Mouse (Mus musculus): Measurements from ENCODE around the gene Htra3. TPM values are rescaled to one million over a fixed set of nuclear protein-coding genes. Genes with fewer than 3 reads are reported as not detected.
A peak's percentile ranks its signal among the peaks of the same experiment; 100 is the strongest.

The Htra3 gene
- polyA plus RNA-seq, 1 experiment from 2014 or later = 6.8 TPM

- no peaks in the 10 kb centered on the region for H3K9me3 ChIP-seq (replicated peaks)
- 0 out of 2 replicates have a peak, but pooled peaks have one; percentile 8 for ATAC-seq
- no peak overlapping the region for H3K9ac ChIP-seq
- WGBS = 26% methylated on average over 11 of the region's 11 CpGs
- no peaks in the 10 kb centered on the region for H3K27me3 ChIP-seq
- H3K4me2 ChIP-seq = no peak overlapping the region
- 0 out of 2 replicates have a peak, but pooled peaks cover 6% of the 10 kb centered on the region for H3K4me1 ChIP-seq
- H3K4me3 ChIP-seq = no peak overlapping the region
- no peak overlapping the region for H3K27ac ChIP-seq
- H3K36me3 ChIP-seq (ENCODE audit: poor library complexity, severe bottlenecking) = no peaks in the 10 kb centered on the region
Observed at GRCm38 (mm10) chr5:35669747-35670411, 9.7 kb downstream of the Htra3 start.

- Histone ChIP-seq H3K4me3 (no peak overlapping the region), H3K4me1 (no peaks in the 10 kb centered on the region), H3K27me3 (no peaks in the 10 kb centered on the region), H3K4me2 (no peak overlapping the region), H3K36me3 (ENCODE audit: poor library complexity, severe bottlenecking) (no peaks in the 10 kb centered on the region), H3K27ac (no peak overlapping the region), H3K9me3 (replicated peaks) (no peaks in the 10 kb centered on the region), H3K9ac (no peak overlapping the region)
- ATAC-seq = no peak
- WGBS = 92% methylated on average over 7 of the region's 7 CpGs
Observed at GRCm38 (mm10) chr5:35666152-35666551, 13.4 kb downstream of the Htra3 start.

GRCm38 (mm10) chr5:35662021-35662545 lies 17.5 kb downstream of the Htra3 start:
- Histone ChIP-seq H3K9ac (no peak overlapping the region), H3K9me3 (replicated peaks) (no peaks in the 10 kb centered on the region), H3K27ac (no peak overlapping the region), H3K36me3 (ENCODE audit: poor library complexity, severe bottlenecking) (no peaks in the 10 kb centered on the region), H3K4me3 (no peak overlapping the region), H3K4me2 (no peak overlapping the region), H3K4me1 (no peaks in the 10 kb centered on the region), H3K27me3 (no peaks in the 10 kb centered on the region)
- ATAC-seq = no peak
- WGBS = 87% methylated on average over 9 of the region's 9 CpGs

GRCm38 (mm10) chr5:35661210-35661609 lies 18.4 kb downstream of the Htra3 start:
- 79% methylated on average over 6 of the region's 6 CpGs for WGBS
- H3K36me3 ChIP-seq (ENCODE audit: poor library complexity, severe bottlenecking) = no peaks in the 10 kb centered on the region
- no peak for ATAC-seq

GRCm38 (mm10) chr5:35659503-35659902 lies 20.1 kb downstream of the Htra3 start:
- H3K9me3 ChIP-seq (replicated peaks) = no peaks in the 10 kb centered on the region
- H3K27me3 ChIP-seq = no peaks in the 10 kb centered on the region
- no peak for ATAC-seq
- H3K4me1 ChIP-seq = no peaks in the 10 kb centered on the region
- no peaks in the 10 kb centered on the region for H3K36me3 ChIP-seq (ENCODE audit: poor library complexity, severe bottlenecking)
- no peak overlapping the region for H3K9ac ChIP-seq
- no peak overlapping the region for H3K4me2 ChIP-seq
- 64% methylated on average over 3 of the region's 3 CpGs for WGBS
- no peak overlapping the region for H3K4me3 ChIP-seq
- H3K27ac ChIP-seq = no peak overlapping the region

More at GRCm38 (mm10) chr5:35661210-35661609, 18.4 kb downstream of the Htra3 start:
- Histone ChIP-seq H3K4me1 (no peaks in the 10 kb centered on the region), H3K9me3 (replicated peaks) (no peaks in the 10 kb centered on the region), H3K27me3 (no peaks in the 10 kb centered on the region), H3K27ac (no peak overlapping the region), H3K9ac (no peak overlapping the region), H3K4me3 (no peak overlapping the region), H3K4me2 (no peak overlapping the region)

- 86% methylated on average over 10 of the region's 10 CpGs for WGBS
- Histone ChIP-seq H3K4me2 (no peak overlapping the region), H3K9me3 (replicated peaks) (no peaks in the 10 kb centered on the region), H3K27me3 (no peaks in the 10 kb centered on the region), H3K4me1 (no peaks in the 10 kb centered on the region), H3K9ac (no peak overlapping the region), H3K27ac (no peak overlapping the region), H3K36me3 (ENCODE audit: poor library complexity, severe bottlenecking) (no peaks in the 10 kb centered on the region), H3K4me3 (no peak overlapping the region)
- ATAC-seq = no peak
Observed at GRCm38 (mm10) chr5:35655753-35656485, 23.7 kb downstream of the Htra3 start.

GRCm38 (mm10) chr5:35653743-35654395 lies 25.7 kb downstream of the Htra3 start:
- Histone ChIP-seq H3K9me3 (replicated peaks) (no peaks in the 10 kb centered on the region), H3K4me2 (no peak overlapping the region), H3K4me3 (no peak overlapping the region), H3K4me1 (no peaks in the 10 kb centered on the region), H3K36me3 (ENCODE audit: poor library complexity, severe bottlenecking) (no peaks in the 10 kb centered on the region), H3K9ac (no peak overlapping the region), H3K27ac (no peak overlapping the region), H3K27me3 (no peaks in the 10 kb centered on the region)
- 86% methylated on average over 9 of the region's 9 CpGs for WGBS
- ATAC-seq = no peak

- H3K27ac ChIP-seq = no peak overlapping the region
- no peaks in the 10 kb centered on the region for H3K36me3 ChIP-seq (ENCODE audit: poor library complexity, severe bottlenecking)
- WGBS = 88% methylated on average over 13 of the region's 13 CpGs
- no peak overlapping the region for H3K9ac ChIP-seq
- H3K4me2 ChIP-seq = no peak overlapping the region
- no peak overlapping the region for H3K4me3 ChIP-seq
- no peaks in the 10 kb centered on the region for H3K4me1 ChIP-seq
- H3K9me3 ChIP-seq (replicated peaks) = no peaks in the 10 kb centered on the region
- no peaks in the 10 kb centered on the region for H3K27me3 ChIP-seq
- ATAC-seq = no peak
Observed at GRCm38 (mm10) chr5:35652872-35653271, 26.7 kb downstream of the Htra3 start.

- H3K27ac ChIP-seq = no peak overlapping the region
- no peak for ATAC-seq
Observed at GRCm38 (mm10) chr5:35652319-35652718, 27.3 kb downstream of the Htra3 start.

GRCm38 (mm10) chr5:35648230-35648629 lies 31.4 kb downstream of the Htra3 start:
- no peak overlapping the region for H3K4me2 ChIP-seq
- 67% methylated on average over 2 of the region's 2 CpGs for WGBS
- H3K4me3 ChIP-seq = no peak overlapping the region
- H3K27me3 ChIP-seq = no peaks in the 10 kb centered on the region
- ATAC-seq = no peak
- no peaks in the 10 kb centered on the region for H3K4me1 ChIP-seq
- H3K9me3 ChIP-seq (replicated peaks) = no peaks in the 10 kb centered on the region
- no peaks in the 10 kb centered on the region for H3K36me3 ChIP-seq (ENCODE audit: poor library complexity, severe bottlenecking)
- no peak overlapping the region for H3K27ac ChIP-seq
- no peak overlapping the region for H3K9ac ChIP-seq

More at GRCm38 (mm10) chr5:35652319-35652718, 27.3 kb downstream of the Htra3 start:
- no peaks in the 10 kb centered on the region for H3K36me3 ChIP-seq (ENCODE audit: poor library complexity, severe bottlenecking)
- 90% methylated on average over 3 of the region's 3 CpGs for WGBS
- H3K9me3 ChIP-seq (replicated peaks) = no peaks in the 10 kb centered on the region
- H3K4me3 ChIP-seq = no peak overlapping the region
- H3K4me2 ChIP-seq = no peak overlapping the region
- H3K4me1 ChIP-seq = no peaks in the 10 kb centered on the region
- H3K9ac ChIP-seq = no peak overlapping the region
- no peaks in the 10 kb centered on the region for H3K27me3 ChIP-seq

GRCm38 (mm10) chr5:35647562-35647961 lies 32.0 kb downstream of the Htra3 start:
- H3K9me3 ChIP-seq (replicated peaks) = no peaks in the 10 kb centered on the region
- H3K27ac ChIP-seq = no peak overlapping the region
- no peaks in the 10 kb centered on the region for H3K4me1 ChIP-seq
- ATAC-seq = no peak
- no peaks in the 10 kb centered on the region for H3K36me3 ChIP-seq (ENCODE audit: poor library complexity, severe bottlenecking)
- no peak overlapping the region for H3K4me3 ChIP-seq
- H3K4me2 ChIP-seq = no peak overlapping the region
- 84% methylated on average over 4 of the region's 4 CpGs for WGBS
- H3K27me3 ChIP-seq = no peaks in the 10 kb centered on the region
- H3K9ac ChIP-seq = no peak overlapping the region

- no peak overlapping the region for H3K4me2 ChIP-seq
- no peaks in the 10 kb centered on the region for H3K4me1 ChIP-seq
- H3K27ac ChIP-seq = no peak overlapping the region
- no peaks in the 10 kb centered on the region for H3K9me3 ChIP-seq (replicated peaks)
- no peaks in the 10 kb centered on the region for H3K27me3 ChIP-seq
- no peaks in the 10 kb centered on the region for H3K36me3 ChIP-seq (ENCODE audit: poor library complexity, severe bottlenecking)
- no peak for ATAC-seq
- WGBS = 90% methylated on average over 1 of the region's 1 CpGs
- H3K9ac ChIP-seq = no peak overlapping the region
- H3K4me3 ChIP-seq = no peak overlapping the region
Observed at GRCm38 (mm10) chr5:35646927-35647326, 32.7 kb downstream of the Htra3 start.
